Mouse (Mus musculus) cerebellum, adult 2 months (tissue): ENCODE measurements around the gene 4930595D18Rik.

Source experiments
- CTCF ChIP-seq: fragments of 200-500 bp; IDR thresholded peaks from 2 replicates; pipeline ENCODE4 v1.5.1; 2011; ENCODE audit warnings: low read depth, mild to moderate bottlenecking, control low read depth, low read length, moderate library complexity, borderline replicate concordance; ENCODE audit not compliant: insufficient read depth
- POLR2A ChIP-seq: fragments of 200-500 bp; IDR thresholded peaks from 2 replicates; pipeline ENCODE4 v1.6.1; 2011; ENCODE audit warnings: low read length, control low read depth, borderline replicate concordance; ENCODE audit not compliant: insufficient read depth

- TF ChIP-seq CTCF = no peak
- TF ChIP-seq POLR2A = no peak
Observed at GRCm38 (mm10) chr12:111159659-111160428, 24.4 kb downstream of the 4930595D18Rik start.
